Mouse (Mus musculus) left cerebral cortex, postnatal 25 days (tissue): ENCODE data around the gene Rph3al. TPM values are rescaled to one million over a fixed set of nuclear protein-coding genes. Genes with fewer than 3 reads are reported as not detected.

Experiments used
- DNase-seq, 2 experiments: peaks; one replicate each; pipeline ENCODE4 v3.0.0; 2022; ENCODE audit warnings: low spot score in 2 of 2, mixed read lengths in 1 of 2
- intact Hi-C: fragments of 180-260 bp; cut with DNase I; formaldehyde crosslinking; loops from one replicate; pipeline ENCODE4 v1.15.1; 2025
- total RNA-seq, 2 experiments: library from RNA; stranded (reverse); gene quantifications; 2 replicates each; pipeline ENCODE4 v1.2.3; 2021

The Rph3al gene
- total RNA-seq = 1 to 10 TPM; 2.3 to 3.0 TPM

- intact Hi-C loops = no loop called here
- no peak for DNase-seq
Measured at GRCm38 (mm10) chr11:75938379-75938906, at the start of gene Rph3al. Gene Rph3al (minus strand): TSS chr11:75938429.

- no peak for DNase-seq
- intact Hi-C loops = no loop called here
Measured at GRCm38 (mm10) chr11:75985948-75986347, 47.7 kb upstream of the Rph3al start.

- intact Hi-C loops = no loop called here
Measured at GRCm38 (mm10) chr11:75984581-75984980, 46.4 kb upstream of the Rph3al start.

GRCm38 (mm10) chr11:75983194-75983593 lies 45.0 kb upstream of the Rph3al start:
- DNase-seq = no peak

More at GRCm38 (mm10) chr11:75984581-75984980, 46.4 kb upstream of the Rph3al start:
- no peak for DNase-seq

GRCm38 (mm10) chr11:75980413-75980812 lies 42.2 kb upstream of the Rph3al start:
- intact Hi-C loops = no loop called here
- no peak for DNase-seq

More at GRCm38 (mm10) chr11:75983194-75983593, 45.0 kb upstream of the Rph3al start:
- intact Hi-C loops = no loop called here

- intact Hi-C loops = no loop called here
- no peak for DNase-seq
Measured at GRCm38 (mm10) chr11:75978051-75978450, 39.8 kb upstream of the Rph3al start.

GRCm38 (mm10) chr11:75976748-75977147 lies 38.5 kb upstream of the Rph3al start:
- intact Hi-C loops = no loop called here
- no peak for DNase-seq

- intact Hi-C loops = no loop called here
- DNase-seq = no peak
Measured at GRCm38 (mm10) chr11:75973988-75974387, 35.8 kb upstream of the Rph3al start.

- intact Hi-C loops = no loop called here
- no peak for DNase-seq
Measured at GRCm38 (mm10) chr11:75972916-75973567, 34.8 kb upstream of the Rph3al start.

- DNase-seq = peak in 1 of 2 experiments; percentile 21
- intact Hi-C loops = no loop called here
Measured at GRCm38 (mm10) chr11:75972188-75972587, 34.0 kb upstream of the Rph3al start.

- DNase-seq = no peak
- intact Hi-C loops = no loop called here
Measured at GRCm38 (mm10) chr11:75970629-75971028, 32.4 kb upstream of the Rph3al start.

GRCm38 (mm10) chr11:75968761-75969160 lies 30.5 kb upstream of the Rph3al start:
- no peak for DNase-seq
- intact Hi-C loops = no loop called here

GRCm38 (mm10) chr11:75966401-75967372 lies 28.5 kb upstream of the Rph3al start:
- intact Hi-C loops = loop anchor here (2.0 kb wide), 2 partner anchors 54 to 184 kb away; no protein-coding TSS in a partner anchor
- DNase-seq = peak; percentile 42 to 66

GRCm38 (mm10) chr11:75965674-75966400 lies 27.6 kb upstream of the Rph3al start:
- intact Hi-C loops = loop anchor here (2.0 kb wide), 2 partner anchors 53 to 183 kb away; no protein-coding TSS in a partner anchor
- no peak for DNase-seq

GRCm38 (mm10) chr11:75964476-75964730 lies 26.2 kb upstream of the Rph3al start:
- intact Hi-C loops = no loop called here
- no peak for DNase-seq

GRCm38 (mm10) chr11:75963730-75964475 lies 25.7 kb upstream of the Rph3al start:
- intact Hi-C loops = no loop called here
- peak in 1 of 2 experiments; percentile 37 for DNase-seq

GRCm38 (mm10) chr11:75961782-75962181 lies 23.6 kb upstream of the Rph3al start:
- DNase-seq = no peak
- intact Hi-C loops = no loop called here

- peak in 1 of 2 experiments; percentile 12 for DNase-seq
- intact Hi-C loops = no loop called here
Measured at GRCm38 (mm10) chr11:75957124-75957832, 19.0 kb upstream of the Rph3al start.
